Mouse (Mus musculus) liver, embryonic 12.5 days (tissue): ENCODE data around the gene Gripap1. TPM values are rescaled to one million over a fixed set of nuclear protein-coding genes. Genes with fewer than 3 reads are reported as not detected.

Experiments
- ATAC-seq: fragments of 200-750 bp; cut with Nextera tagmentation; 2 replicates; pipeline ENCODE4 v1.8.0; 2017; ENCODE audit warnings: moderate number of reproducible peaks, mild to moderate bottlenecking, moderate library complexity
- H3K27ac ChIP-seq: fragments of 300-500 bp; sonication (generic); 2 replicates; pipeline ENCODE4 v1.5.1; 2016; ENCODE audit warnings: mild to moderate bottlenecking
- H3K27me3 ChIP-seq: fragments of 300-500 bp; sonication (generic); replicated peaks from 2 replicates; pipeline ENCODE4 v1.6.1; 2016; ENCODE audit warnings: mild to moderate bottlenecking, moderate library complexity
- H3K36me3 ChIP-seq: fragments of 300-500 bp; sonication (generic); 2 replicates; pipeline ENCODE4 v1.6.1; 2016; ENCODE audit warnings: mild to moderate bottlenecking, moderate library complexity
- H3K4me1 ChIP-seq: fragments of 300-500 bp; sonication (generic); 2 replicates; pipeline ENCODE4 v1.6.1; 2016
- H3K4me2 ChIP-seq: fragments of 300-500 bp; sonication (generic); 2 replicates; pipeline ENCODE4 v1.6.1; 2016; ENCODE audit warnings: mild to moderate bottlenecking, moderate library complexity
- H3K4me3 ChIP-seq: fragments of 300-500 bp; sonication (generic); 2 replicates; pipeline ENCODE4 v1.5.1; 2016; ENCODE audit warnings: mild to moderate bottlenecking, moderate library complexity
- H3K9ac ChIP-seq: fragments of 300-500 bp; sonication (generic); 2 replicates; pipeline ENCODE4 v1.6.1; 2016; ENCODE audit warnings: mild to moderate bottlenecking, moderate library complexity
- H3K9me3 ChIP-seq: fragments of 300-500 bp; sonication (generic); replicated peaks from 2 replicates; pipeline ENCODE4 v1.6.1; 2016; ENCODE audit warnings: mild to moderate bottlenecking, moderate library complexity
- WGBS: fragments of 180-500 bp; shearing (Covaris S2); methylation state at CpG from one replicate; pipeline ENCODE4 v1.1.7; 2016; ENCODE audit not compliant: insufficient replicate concordance; 5-methylcytosine and 5-hydroxymethylcytosine counted together
- polyA plus RNA-seq: library from polyadenylated mRNA; unstranded; fragments of >200 nt; fragmentation: Nextera tagmentation; extraction: Ambion mirVana; gene quantifications from 2 replicates; pipeline ENCODE4 v1.2.1, GENCODE M21; 2016

Gene Gripap1
- polyA plus RNA-seq, 1 experiment from 2014 or later = 39.1 TPM

GRCm38 (mm10) chrX:7842318-7842717 lies 52.8 kb downstream of the Gripap1 start:
- Histone ChIP-seq H3K4me3 (peak overlapping the region; percentile 85), H3K27me3 (no peaks in the 10 kb centered on the region), H3K4me2 (peak overlapping the region; percentile 73), H3K27ac (peak overlapping the region; percentile 97), H3K9me3 (no peaks in the 10 kb centered on the region), H3K9ac (peak overlapping the region; percentile 92), H3K4me1 (peaks cover 61% of the 10 kb centered on the region), H3K36me3 (peaks cover 28% of the 10 kb centered on the region)
- WGBS = 10% methylated on average over 42 of the region's 42 CpGs
- ATAC-seq = no peak

- Histone ChIP-seq H3K9ac (no peak overlapping the region), H3K4me1 (peaks cover 31% of the 10 kb centered on the region), H3K27me3 (no peaks in the 10 kb centered on the region), H3K4me2 (no peak overlapping the region), H3K27ac (no peak overlapping the region), H3K36me3 (peaks cover 73% of the 10 kb centered on the region), H3K4me3 (no peak overlapping the region), H3K9me3 (no peaks in the 10 kb centered on the region)
- ATAC-seq = no peak
- 74% methylated on average over 2 of the region's 2 CpGs for WGBS
Observed at GRCm38 (mm10) chrX:7847845-7848244, 58.3 kb downstream of the Gripap1 start.

GRCm38 (mm10) chrX:7854578-7854977 lies 65.0 kb downstream of the Gripap1 start:
- ATAC-seq = no peak
- H3K4me3 ChIP-seq = no peak overlapping the region
- H3K4me2 ChIP-seq = no peak overlapping the region
- peaks cover 71% of the 10 kb centered on the region for H3K36me3 ChIP-seq
- H3K27me3 ChIP-seq = no peaks in the 10 kb centered on the region
- no peak overlapping the region for H3K27ac ChIP-seq
- H3K4me1 ChIP-seq = peaks cover 9% of the 10 kb centered on the region
- H3K9me3 ChIP-seq = no peaks in the 10 kb centered on the region
- no peak overlapping the region for H3K9ac ChIP-seq
- WGBS = 13% methylated on average over 2 of the region's 2 CpGs

- no peaks in the 10 kb centered on the region for H3K9me3 ChIP-seq
- H3K4me3 ChIP-seq = no peak overlapping the region
- no peak overlapping the region for H3K9ac ChIP-seq
- H3K27ac ChIP-seq = peak overlapping the region; percentile 45
- no peaks in the 10 kb centered on the region for H3K27me3 ChIP-seq
- H3K4me2 ChIP-seq = no peak overlapping the region
- 34% methylated on average over 3 of the region's 3 CpGs for WGBS
- ATAC-seq = peak; percentile 54
- H3K4me1 ChIP-seq = peaks cover 33% of the 10 kb centered on the region
- H3K36me3 ChIP-seq = peaks cover 43% of the 10 kb centered on the region
Observed at GRCm38 (mm10) chrX:7859191-7859753, 69.7 kb downstream of the Gripap1 start.

GRCm38 (mm10) chrX:7863181-7863580 lies 73.6 kb downstream of the Gripap1 start:
- ATAC-seq = no peak
- no peak overlapping the region for H3K4me2 ChIP-seq
- H3K9me3 ChIP-seq = no peaks in the 10 kb centered on the region
- peaks cover 38% of the 10 kb centered on the region for H3K36me3 ChIP-seq
- 74% methylated on average over 1 of the region's 1 CpGs for WGBS
- H3K27me3 ChIP-seq = no peaks in the 10 kb centered on the region
- no peak overlapping the region for H3K27ac ChIP-seq
- H3K9ac ChIP-seq = no peak overlapping the region
- no peak overlapping the region for H3K4me3 ChIP-seq
- peaks cover 43% of the 10 kb centered on the region for H3K4me1 ChIP-seq

GRCm38 (mm10) chrX:7864551-7864950 lies 75.0 kb downstream of the Gripap1 start:
- no peak overlapping the region for H3K4me3 ChIP-seq
- no peak overlapping the region; the same call in 1 of the 2 replicates for H3K27ac ChIP-seq
- peaks cover 34% of the 10 kb centered on the region for H3K4me1 ChIP-seq
- peaks cover 34% of the 10 kb centered on the region for H3K36me3 ChIP-seq
- no peaks in the 10 kb centered on the region for H3K9me3 ChIP-seq
- ATAC-seq = no peak
- 51% methylated on average over 3 of the region's 3 CpGs for WGBS
- H3K27me3 ChIP-seq = no peaks in the 10 kb centered on the region
- H3K9ac ChIP-seq = no peak overlapping the region
- no peak overlapping the region for H3K4me2 ChIP-seq

- H3K27ac ChIP-seq = no peak overlapping the region
- no peak overlapping the region for H3K4me2 ChIP-seq
- no peak for ATAC-seq
- no peak overlapping the region for H3K4me3 ChIP-seq
- H3K9ac ChIP-seq = no peak overlapping the region
- 31% methylated on average over 2 of the region's 2 CpGs for WGBS
- peaks cover 37% of the 10 kb centered on the region for H3K36me3 ChIP-seq
- peaks cover 26% of the 10 kb centered on the region for H3K4me1 ChIP-seq
- H3K27me3 ChIP-seq = no peaks in the 10 kb centered on the region
- no peaks in the 10 kb centered on the region for H3K9me3 ChIP-seq
Observed at GRCm38 (mm10) chrX:7865343-7865742, 75.8 kb downstream of the Gripap1 start.

GRCm38 (mm10) chrX:7865786-7866185 lies 76.2 kb downstream of the Gripap1 start:
- H3K27ac ChIP-seq = no peak overlapping the region
- no peak overlapping the region for H3K4me2 ChIP-seq
- peaks cover 21% of the 10 kb centered on the region for H3K4me1 ChIP-seq
- H3K4me3 ChIP-seq = no peak overlapping the region
- H3K9me3 ChIP-seq = no peaks in the 10 kb centered on the region
- H3K9ac ChIP-seq = no peak overlapping the region
- peaks cover 37% of the 10 kb centered on the region for H3K36me3 ChIP-seq
- ATAC-seq = no peak
- WGBS = 44% methylated on average over 2 of the region's 2 CpGs
- no peaks in the 10 kb centered on the region for H3K27me3 ChIP-seq

GRCm38 (mm10) chrX:7867141-7867540 lies 77.6 kb downstream of the Gripap1 start:
- peaks cover 47% of the 10 kb centered on the region for H3K36me3 ChIP-seq
- H3K4me2 ChIP-seq = no peak overlapping the region
- 93% methylated on average over 1 of the region's 1 CpGs for WGBS
- H3K4me3 ChIP-seq = no peak overlapping the region
- H3K27me3 ChIP-seq = no peaks in the 10 kb centered on the region
- no peaks in the 10 kb centered on the region for H3K9me3 ChIP-seq
- ATAC-seq = no peak
- peaks cover 10% of the 10 kb centered on the region for H3K4me1 ChIP-seq
- H3K9ac ChIP-seq = no peak overlapping the region
- no peak overlapping the region for H3K27ac ChIP-seq

- ATAC-seq = no peak
- H3K4me2 ChIP-seq = no peak overlapping the region
- WGBS = 41% methylated on average over 2 of the region's 2 CpGs
- H3K9ac ChIP-seq = no peak overlapping the region
- no peaks in the 10 kb centered on the region for H3K9me3 ChIP-seq
- H3K27me3 ChIP-seq = no peaks in the 10 kb centered on the region
- H3K4me1 ChIP-seq = peaks cover 10% of the 10 kb centered on the region
- H3K27ac ChIP-seq = no peak overlapping the region
- no peak overlapping the region for H3K4me3 ChIP-seq
- H3K36me3 ChIP-seq = peaks cover 61% of the 10 kb centered on the region
Observed at GRCm38 (mm10) chrX:7868506-7868905, 78.9 kb downstream of the Gripap1 start.

GRCm38 (mm10) chrX:7869826-7870225 lies 80.3 kb downstream of the Gripap1 start:
- H3K4me2 ChIP-seq = no peak overlapping the region
- ATAC-seq = no peak
- WGBS = 65% methylated on average over 3 of the region's 3 CpGs
- no peak overlapping the region for H3K27ac ChIP-seq
- H3K9me3 ChIP-seq = no peaks in the 10 kb centered on the region
- no peak overlapping the region for H3K9ac ChIP-seq
- no peak overlapping the region for H3K4me3 ChIP-seq
- peaks cover 74% of the 10 kb centered on the region for H3K36me3 ChIP-seq
- no peaks in the 10 kb centered on the region for H3K27me3 ChIP-seq
- peaks cover 10% of the 10 kb centered on the region for H3K4me1 ChIP-seq
